Mouse (Mus musculus): ENCODE data around the gene Gm11214. TPM values are rescaled to one million over a fixed set of nuclear protein-coding genes. Genes with fewer than 3 reads are reported as not detected.

Gm11214 gene
- total RNA-seq, 1 experiment: not detected

GRCm38 (mm10) chr4:63621861-63622260 lies 41.3 kb downstream of the Gm11214 start:
- no peak for DNase-seq (ENCODE audit: low read depth, low spot score)
- Histone ChIP-seq H3K27ac (ENCODE audit: insufficient read depth, low read depth, low read length, poor library complexity, severe bottlenecking) (no peak overlapping the region), H3K9me3 (ENCODE audit: control insufficient read depth, insufficient read depth, low read depth, low read length) (no peaks in the 10 kb centered on the region), H3K36me3 (ENCODE audit: control insufficient read depth, insufficient read depth, low read length, poor library complexity, severe bottlenecking) (no peaks in the 10 kb centered on the region), H3K4me3 (ENCODE audit: insufficient read depth in 1 of 2, low read depth in 1 of 2, low read length in 2 of 2, poor library complexity in 1 of 2, severe bottlenecking in 1 of 2) (no peak overlapping the region), H3K4me1 (ENCODE audit: control insufficient read depth in 2 of 2, insufficient read depth in 2 of 2, low read length in 2 of 2, poor library complexity in 1 of 2) (no peaks in the 10 kb centered on the region), H3K9ac (ENCODE audit: insufficient read depth, low read depth, low read length, poor library complexity, severe bottlenecking) (no peak overlapping the region)
- no peak for TF ChIP-seq ZC3H11A (IDR thresholded peaks at IDR 0.05; ENCODE audit: borderline replicate concordance, low read depth, low read length)
- TF ChIP-seq CHD2 (IDR thresholded peaks at IDR 0.05; ENCODE audit: low read depth, low read length): no peak
- TF ChIP-seq MAFK (IDR thresholded peaks at IDR 0.05; ENCODE audit: insufficient read depth, low read depth, low read length): no peak
- TF ChIP-seq ZNF384 (IDR thresholded peaks at IDR 0.05; ENCODE audit: low read depth, low read length): no peak
- no peak for TF ChIP-seq HCFC1 (IDR thresholded peaks at IDR 0.05; ENCODE audit: borderline replicate concordance, insufficient read depth, low read length)
- in situ Hi-C loops (cut with MboI; ENCODE audit: low sequenced_read_pairs in 2 of 2, unreplicated experiment in 2 of 2): no loop called here

Other genes with a start within 250 kb of the Gm11214 start
- 5.0 and 10.8 TPM in 2 replicates for gene Whrn, start 167.4 kb downstream of the Gm11214 start, total RNA-seq (2012; rRNA removed)
- 67.2 and 105 TPM in 2 replicates for gene Atp6v1g1, start 118.6 kb downstream of the Gm11214 start, total RNA-seq (2012; rRNA removed)
- gene Tmem268, start 104.6 kb downstream of the Gm11214 start, total RNA-seq (2012; rRNA removed): 4.1 and 7.1 TPM in 2 replicates
- not detected in 2 replicates for gene Gm11213, start 58.1 kb downstream of the Gm11214 start, total RNA-seq (2012; rRNA removed)
- gene Tex48, start 41.0 kb downstream of the Gm11214 start, total RNA-seq (2012; rRNA removed): not detected in 2 replicates
- 0.11 and 0.49 TPM in 2 replicates for gene Tnfsf15, start 81.7 kb upstream of the Gm11214 start, total RNA-seq (2012; rRNA removed)
- 0.04 TPM in 1 of 2 replicates, not detected in the other for gene Tnfsf8, start 198.0 kb upstream of the Gm11214 start, total RNA-seq (2012; rRNA removed)

Data from ES-E14 (cell line).